Mouse (Mus musculus) ovary, postnatal 36 days (tissue): ENCODE data around the gene Gm45717.

Experiments used
- DNase-seq: peaks from one replicate; pipeline ENCODE4 v3.0.0; 2022; ENCODE audit warnings: low spot score, mixed read lengths

Gene Gm45717

GRCm38 (mm10) chr7:140943356-140943755, 12.4 kb downstream of the Gm45717 start:
- no peak for DNase-seq

- no peak for DNase-seq
Observed at GRCm38 (mm10) chr7:140942811-140943210, 12.9 kb downstream of the Gm45717 start.

GRCm38 (mm10) chr7:140942341-140942740, 13.4 kb downstream of the Gm45717 start:
- peak; percentile 20 for DNase-seq

- DNase-seq = peak; percentile 86
Observed at GRCm38 (mm10) chr7:140941222-140942051, 14.3 kb downstream of the Gm45717 start, which contains the start of gene Pgghg. Gene Pgghg (plus strand): TSS chr7:140941391.

GRCm38 (mm10) chr7:140939669-140940171, 16.0 kb downstream of the Gm45717 start:
- peak; percentile 11 for DNase-seq

- DNase-seq = no peak
Observed at GRCm38 (mm10) chr7:140938896-140939295, 16.8 kb downstream of the Gm45717 start.

GRCm38 (mm10) chr7:140938436-140938835, 17.3 kb downstream of the Gm45717 start:
- DNase-seq = no peak

- no peak for DNase-seq
Observed at GRCm38 (mm10) chr7:140927181-140927580, 28.6 kb downstream of the Gm45717 start.

GRCm38 (mm10) chr7:140923070-140923775, 32.5 kb downstream of the Gm45717 start:
- no peak for DNase-seq

- peak; percentile 56 for DNase-seq
Observed at GRCm38 (mm10) chr7:140922398-140923069, 33.2 kb downstream of the Gm45717 start.

GRCm38 (mm10) chr7:140921225-140921975, 34.3 kb downstream of the Gm45717 start:
- no peak for DNase-seq

GRCm38 (mm10) chr7:140920418-140921029, 35.2 kb downstream of the Gm45717 start, which contains the start of gene Nlrp6:
Gene Nlrp6 (plus strand): TSS chr7:140920902.
- no peak for DNase-seq

GRCm38 (mm10) chr7:140919911-140920310, 35.8 kb downstream of the Gm45717 start:
- no peak for DNase-seq

- no peak for DNase-seq
Observed at GRCm38 (mm10) chr7:140914031-140914690, 41.6 kb downstream of the Gm45717 start.

GRCm38 (mm10) chr7:140912846-140913482, 42.8 kb downstream of the Gm45717 start:
- DNase-seq = no peak

- no peak for DNase-seq
Observed at GRCm38 (mm10) chr7:140912293-140912692, 43.4 kb downstream of the Gm45717 start.

- peak; percentile 80 for DNase-seq
Observed at GRCm38 (mm10) chr7:140908634-140909107, 47.1 kb downstream of the Gm45717 start.

- DNase-seq = no peak
Observed at GRCm38 (mm10) chr7:140908181-140908580, 47.6 kb downstream of the Gm45717 start.

- DNase-seq = no peak
Observed at GRCm38 (mm10) chr7:140907697-140908096, 48.0 kb downstream of the Gm45717 start.

GRCm38 (mm10) chr7:140907131-140907530, 48.6 kb downstream of the Gm45717 start:
- no peak for DNase-seq
